Mouse (Mus musculus) forebrain, embryonic 14.5 days (tissue): ENCODE measurements around the gene Gm44503. TPM values are rescaled to one million over a fixed set of nuclear protein-coding genes. Genes with fewer than 3 reads are reported as not detected.
A peak's percentile ranks its signal among the peaks of the same experiment; 100 is the strongest.

Experiments
- ATAC-seq: fragments of 200-750 bp; cut with Nextera tagmentation; 2 replicates; pipeline ENCODE4 v1.8.0; 2017; ENCODE audit warnings: mild to moderate bottlenecking, moderate library complexity
- DNase-seq: peaks from one replicate; pipeline ENCODE4 v3.0.0-alpha.2; 2015; ENCODE audit warnings: low spot score
- H3K27ac ChIP-seq: fragments of 300-500 bp; sonication (generic); 2 replicates; pipeline ENCODE4 v1.5.1; 2014; ENCODE audit warnings: low read depth, mild to moderate bottlenecking, control low read depth, low read length, moderate library complexity
- H3K27me3 ChIP-seq: fragments of 300-500 bp; sonication (generic); replicated peaks from 2 replicates; pipeline ENCODE4 v1.6.1; 2014; ENCODE audit warnings: low read length, control low read depth, mixed read lengths; ENCODE audit not compliant: control insufficient read depth, insufficient read depth
- H3K36me3 ChIP-seq: fragments of 300-500 bp; sonication (generic); 2 replicates; pipeline ENCODE4 v1.6.1; 2014; ENCODE audit warnings: low read length, control low read depth; ENCODE audit not compliant: control insufficient read depth, insufficient read depth
- H3K4me1 ChIP-seq: fragments of 300-500 bp; sonication (generic); 2 replicates; pipeline ENCODE4 v1.6.1; 2014; ENCODE audit warnings: antibody characterized with exemption, low read length, control low read depth; ENCODE audit not compliant: control insufficient read depth, insufficient read depth
- H3K4me2 ChIP-seq: fragments of 300-500 bp; sonication (generic); 2 replicates; pipeline ENCODE4 v1.6.1; 2014; ENCODE audit warnings: mild to moderate bottlenecking, control low read depth, low read length
- H3K4me3 ChIP-seq: fragments of 300-500 bp; sonication (generic); 2 replicates; pipeline ENCODE4 v1.5.1; 2014; ENCODE audit warnings: low read depth, low read length, control low read depth
- H3K9ac ChIP-seq: fragments of 300-500 bp; sonication (generic); 2 replicates; pipeline ENCODE4 v1.6.1; 2014; ENCODE audit warnings: mild to moderate bottlenecking, low read length, control low read depth, moderate library complexity
- H3K9me3 ChIP-seq: fragments of 300-500 bp; sonication (generic); replicated peaks from 2 replicates; pipeline ENCODE4 v1.6.1; 2016; ENCODE audit warnings: low read length, control low read depth, mixed read lengths; ENCODE audit not compliant: control insufficient read depth
- WGBS: fragments of 180-500 bp; shearing (Covaris S2); extraction: QIAGEN DNeasy Blood & Tissue Kit; methylation state at CpG from one replicate; pipeline ENCODE4 v1.1.7; 2014; 5-methylcytosine and 5-hydroxymethylcytosine counted together
- polyA plus RNA-seq: library from polyadenylated mRNA; unstranded; fragments of >200 nt; fragmentation: Nextera tagmentation; extraction: Ambion mirVana; gene quantifications from 2 replicates; pipeline ENCODE4 v1.2.1, GENCODE M21; 2014

Gene Gm44503
- polyA plus RNA-seq, 1 experiment from 2014 or later: not detected

DNA sequence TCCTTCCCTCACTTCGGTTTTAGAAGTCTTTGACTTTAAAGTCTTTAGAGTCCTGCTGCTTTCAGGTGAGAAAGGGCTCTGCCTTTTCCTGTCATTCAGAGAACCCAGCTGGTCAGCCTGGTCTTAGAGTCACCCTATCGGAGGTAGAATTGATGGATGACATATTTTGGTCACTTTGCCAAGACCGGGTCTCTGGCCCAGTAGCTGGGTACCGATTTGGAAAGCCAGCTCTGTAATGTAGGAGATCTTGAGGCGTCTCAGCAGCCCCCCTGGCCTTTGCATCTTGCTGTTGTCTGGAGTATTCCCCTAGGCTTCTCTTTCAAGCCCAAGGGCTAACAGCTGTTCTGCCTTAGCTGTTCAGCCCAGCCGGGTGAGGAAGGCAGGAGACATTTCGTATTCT, 86.6 kb downstream of the Gm44503 start:
- WGBS: 15% methylated on average over 7 of the region's 7 CpGs
- ATAC-seq: no peak

GRCm38 (mm10) chr9:73045711-73046110, 87.1 kb downstream of the Gm44503 start:
- Histone ChIP-seq H3K4me2 (no peak overlapping the region), H3K9me3 (no peaks in the 10 kb centered on the region), H3K36me3 (no peaks in the 10 kb centered on the region), H3K4me3 (no peak overlapping the region), H3K4me1 (peaks cover 8% of the 10 kb centered on the region), H3K27ac (no peak overlapping the region), H3K9ac (0 out of 2 replicates have a peak overlapping the region, but pooled peaks have one; percentile 13), H3K27me3 (no peaks in the 10 kb centered on the region)
- WGBS: 75% methylated on average over 10 of the region's 10 CpGs
- no peak for ATAC-seq
- DNase-seq: no peak

More for the DNA sequence above, 86.6 kb downstream of the Gm44503 start:
- no peak overlapping the region for H3K27ac ChIP-seq
- no peaks in the 10 kb centered on the region for H3K9me3 ChIP-seq
- H3K4me2 ChIP-seq: peak overlapping the region; percentile 87
- H3K9ac ChIP-seq: peak overlapping the region; percentile 69
- H3K4me1 ChIP-seq: peaks cover 12% of the 10 kb centered on the region
- no peaks in the 10 kb centered on the region for H3K27me3 ChIP-seq
- H3K4me3 ChIP-seq: peak overlapping the region; percentile 38
- H3K36me3 ChIP-seq: no peaks in the 10 kb centered on the region
- DNase-seq: no peak

- no peak overlapping the region for H3K4me2 ChIP-seq
- ATAC-seq (no peak), DNase-seq (no peak)
- peaks cover 8% of the 10 kb centered on the region for H3K4me1 ChIP-seq
- no peak overlapping the region for H3K9ac ChIP-seq
- H3K27ac ChIP-seq: no peak overlapping the region
- H3K9me3 ChIP-seq: no peaks in the 10 kb centered on the region
- WGBS: 89% methylated on average over 2 of the region's 2 CpGs
- no peak overlapping the region for H3K4me3 ChIP-seq
- no peaks in the 10 kb centered on the region for H3K27me3 ChIP-seq
- no peaks in the 10 kb centered on the region for H3K36me3 ChIP-seq
These were observed 89.3 kb downstream of the Gm44503 start for GRCm38 (mm10) chr9:73047906-73048305.

- Histone ChIP-seq H3K27ac (no peak overlapping the region), H3K36me3 (no peaks in the 10 kb centered on the region), H3K27me3 (no peaks in the 10 kb centered on the region), H3K4me3 (no peak overlapping the region), H3K4me2 (no peak overlapping the region), H3K9ac (no peak overlapping the region), H3K4me1 (peaks cover 8% of the 10 kb centered on the region), H3K9me3 (no peaks in the 10 kb centered on the region)
- WGBS: 4% methylated on average over 4 of the region's 4 CpGs
- DNase-seq: peak; percentile 16
- ATAC-seq: no peak
These were observed 90.3 kb downstream of the Gm44503 start for GRCm38 (mm10) chr9:73048927-73049326.

GRCm38 (mm10) chr9:73049833-73050232, 91.2 kb downstream of the Gm44503 start:
- H3K27ac ChIP-seq: no peak overlapping the region
- ATAC-seq (no peak), DNase-seq (peak; percentile 20)
- H3K9ac ChIP-seq: no peak overlapping the region
- H3K4me3 ChIP-seq: no peak overlapping the region
- no peak overlapping the region for H3K4me2 ChIP-seq
- H3K27me3 ChIP-seq: no peaks in the 10 kb centered on the region
- no peaks in the 10 kb centered on the region for H3K36me3 ChIP-seq
- 58% methylated on average over 5 of the region's 5 CpGs for WGBS
- H3K4me1 ChIP-seq: peaks cover 1% of the 10 kb centered on the region
- H3K9me3 ChIP-seq: no peaks in the 10 kb centered on the region

- H3K36me3 ChIP-seq: no peaks in the 10 kb centered on the region
- no peak overlapping the region for H3K27ac ChIP-seq
- no peaks in the 10 kb centered on the region for H3K4me1 ChIP-seq
- 63% methylated on average over 8 of the region's 8 CpGs for WGBS
- H3K27me3 ChIP-seq: no peaks in the 10 kb centered on the region
- DNase-seq: no peak
- H3K4me2 ChIP-seq: no peak overlapping the region
- no peak overlapping the region for H3K4me3 ChIP-seq
- H3K9ac ChIP-seq: no peak overlapping the region
- no peak for ATAC-seq
- H3K9me3 ChIP-seq: no peaks in the 10 kb centered on the region
These were observed 92.0 kb downstream of the Gm44503 start for GRCm38 (mm10) chr9:73050606-73051005.

DNA sequence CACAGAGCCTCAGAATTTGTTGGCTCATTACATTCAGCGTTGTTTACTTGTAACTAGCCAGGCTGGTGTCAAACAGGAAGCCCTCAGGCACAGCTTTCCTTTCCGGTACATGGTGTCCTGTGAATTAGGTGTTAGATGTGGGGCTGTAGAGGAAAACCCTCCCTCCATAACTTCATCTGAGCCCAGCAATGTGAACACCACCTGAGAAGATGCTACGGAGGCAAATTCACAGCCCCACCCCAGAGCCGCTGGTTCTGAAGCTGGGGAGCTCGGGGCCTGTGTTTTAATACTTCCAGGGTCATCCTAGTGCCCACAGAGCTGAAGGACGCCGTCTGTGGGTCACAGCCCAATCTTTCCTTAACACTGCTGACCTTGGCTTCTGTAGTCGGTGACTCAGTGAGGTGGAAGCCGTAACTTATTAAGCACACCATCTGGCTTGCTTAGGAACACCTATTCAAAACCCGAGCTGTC, 96.8 kb downstream of the Gm44503 start:
- no peaks in the 10 kb centered on the region for H3K36me3 ChIP-seq
- H3K27ac ChIP-seq: no peak overlapping the region
- H3K9me3 ChIP-seq: no peaks in the 10 kb centered on the region
- DNase-seq (no peak), ATAC-seq (no peak)
- no peak overlapping the region for H3K9ac ChIP-seq
- H3K27me3 ChIP-seq: no peaks in the 10 kb centered on the region
- WGBS: 76% methylated on average over 10 of the region's 10 CpGs
- no peaks in the 10 kb centered on the region for H3K4me1 ChIP-seq
- H3K4me3 ChIP-seq: no peak overlapping the region
- H3K4me2 ChIP-seq: no peak overlapping the region

DNA sequence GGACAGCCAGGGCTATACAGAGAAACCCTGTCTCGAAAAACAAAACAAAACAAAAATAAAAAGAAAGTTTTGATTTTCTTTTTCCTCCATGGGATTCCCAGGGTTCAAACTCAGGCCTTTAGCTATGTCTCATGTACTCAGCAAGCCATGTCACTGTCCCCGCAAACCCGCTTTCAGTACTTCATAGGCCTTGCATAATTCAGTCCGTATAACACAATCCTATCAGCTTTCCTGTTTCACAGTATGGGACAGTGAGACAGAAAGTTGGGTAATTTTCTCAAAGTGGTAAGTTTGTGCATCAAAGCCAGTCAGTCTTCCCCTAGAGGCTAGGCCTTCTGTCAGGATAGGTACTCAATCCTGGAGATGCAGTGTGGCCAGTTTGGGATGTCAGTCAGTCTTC, 100.6 kb downstream of the Gm44503 start:
- Histone ChIP-seq H3K4me1 (no peaks in the 10 kb centered on the region), H3K4me3 (no peak overlapping the region), H3K9ac (no peak overlapping the region), H3K27ac (no peak overlapping the region), H3K36me3 (no peaks in the 10 kb centered on the region), H3K4me2 (no peak overlapping the region), H3K9me3 (no peaks in the 10 kb centered on the region), H3K27me3 (no peaks in the 10 kb centered on the region)
- ATAC-seq: no peak
- 88% methylated on average over 4 of the region's 4 CpGs for WGBS
- DNase-seq: no peak

GRCm38 (mm10) chr9:73063621-73064290, 105.1 kb downstream of the Gm44503 start:
- Histone ChIP-seq H3K27ac (no peak overlapping the region), H3K27me3 (no peaks in the 10 kb centered on the region), H3K9me3 (no peaks in the 10 kb centered on the region), H3K36me3 (no peaks in the 10 kb centered on the region), H3K9ac (peak overlapping the region; percentile 37; the same call in 1 of the 2 replicates), H3K4me3 (no peak overlapping the region), H3K4me2 (no peak overlapping the region), H3K4me1 (no peaks in the 10 kb centered on the region)
- DNase-seq: no peak
- 38% methylated on average over 15 of the region's 15 CpGs for WGBS
- ATAC-seq: no peak
